Mouse (Mus musculus) kidney, embryonic 16.5 days (tissue): ENCODE results near the gene Fryl. TPM values are rescaled to one million over a fixed set of nuclear protein-coding genes. Genes with fewer than 3 reads are reported as not detected.
A peak's percentile ranks its signal among the peaks of the same experiment; 100 is the strongest.

ENCODE experiments used
- ATAC-seq: fragments of 200-750 bp; cut with Nextera tagmentation; 2 replicates; pipeline ENCODE4 v1.8.0; 2017; ENCODE audit warnings: moderate TSS enrichment; ENCODE audit not compliant: low FRiP score, low TSS enrichment
- H3K27ac ChIP-seq: fragments of 300-500 bp; sonication (generic); 2 replicates; pipeline ENCODE4 v1.5.1; 2014; ENCODE audit warnings: low read length
- H3K27me3 ChIP-seq: fragments of 300-500 bp; sonication (generic); 2 replicates; pipeline ENCODE4 v1.6.1; 2014; ENCODE audit warnings: low read length, control low read depth, mixed read lengths; ENCODE audit not compliant: insufficient read depth
- H3K36me3 ChIP-seq: fragments of 300-500 bp; sonication (generic); 2 replicates; pipeline ENCODE4 v1.6.1; 2014; ENCODE audit warnings: low read length, control low read depth, mixed read lengths; ENCODE audit not compliant: insufficient read depth
- H3K4me1 ChIP-seq: fragments of 300-500 bp; sonication (generic); 2 replicates; pipeline ENCODE4 v1.6.1; 2014; ENCODE audit warnings: low read length, control low read depth, mixed read lengths; ENCODE audit not compliant: insufficient read depth
- H3K4me2 ChIP-seq: fragments of 300-500 bp; sonication (generic); replicated peaks from 2 replicates; pipeline ENCODE4 v1.6.1; 2014; ENCODE audit warnings: low read depth, low read length
- H3K4me3 ChIP-seq: fragments of 300-500 bp; sonication (generic); 2 replicates; pipeline ENCODE4 v1.5.1; 2014; ENCODE audit warnings: mild to moderate bottlenecking, low read length
- H3K9ac ChIP-seq: fragments of 300-500 bp; sonication (generic); replicated peaks from 2 replicates; pipeline ENCODE4 v1.6.1; 2014; ENCODE audit warnings: low read length
- H3K9me3 ChIP-seq: fragments of 300-500 bp; sonication (generic); 2 replicates; pipeline ENCODE4 v1.6.1; 2016; ENCODE audit warnings: low read length, control low read depth
- WGBS: fragments of 180-500 bp; shearing (Covaris S2); extraction: QIAGEN DNeasy Blood & Tissue Kit; methylation state at CpG from one replicate; pipeline ENCODE4 v1.1.7; 2014; 5-methylcytosine and 5-hydroxymethylcytosine counted together
- polyA plus RNA-seq: library from polyadenylated mRNA; unstranded; fragments of >200 nt; fragmentation: Nextera tagmentation; extraction: Ambion mirVana; gene quantifications from 2 replicates; pipeline ENCODE4 v1.2.1, GENCODE M21; 2015

Gene Fryl
- polyA plus RNA-seq, 1 experiment from 2014 or later: 27.9 TPM

DNA sequence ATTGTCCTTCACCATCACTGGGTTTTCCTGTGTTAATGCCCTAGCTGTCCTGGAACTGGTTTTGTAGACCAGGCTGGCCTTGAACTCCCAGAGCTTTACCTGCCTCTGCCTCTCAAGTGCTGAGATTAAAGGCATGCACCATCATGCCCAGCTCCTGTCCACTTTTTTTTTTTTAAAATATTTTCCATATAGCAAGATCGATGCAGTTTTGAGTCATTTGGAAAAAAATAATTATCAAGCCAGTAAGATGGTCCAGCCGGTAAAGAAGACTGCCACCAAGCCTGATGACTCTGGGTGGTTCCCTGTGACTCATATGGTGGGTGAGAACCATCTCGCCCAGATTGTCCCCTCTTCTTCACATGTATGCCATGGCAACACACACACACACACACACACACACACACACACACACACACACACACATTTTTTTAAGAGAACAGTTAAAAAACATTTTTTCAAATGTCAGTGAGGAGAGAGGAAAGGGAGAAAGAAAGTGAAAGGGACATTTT is 29.1 kb upstream of the Fryl start:
- H3K36me3 ChIP-seq: no peaks in the 10 kb centered on the region
- H3K4me1 ChIP-seq: 0 out of 2 replicates have a peak, but pooled peaks cover 2% of the 10 kb centered on the region
- no peak overlapping the region for H3K9ac ChIP-seq
- H3K27me3 ChIP-seq: no peaks in the 10 kb centered on the region
- no peak overlapping the region for H3K27ac ChIP-seq
- 85% methylated on average over 3 of the region's 3 CpGs for WGBS
- H3K4me3 ChIP-seq: no peak overlapping the region
- H3K9me3 ChIP-seq: no peaks in the 10 kb centered on the region
- no peak for ATAC-seq
- H3K4me2 ChIP-seq: no peak overlapping the region

DNA sequence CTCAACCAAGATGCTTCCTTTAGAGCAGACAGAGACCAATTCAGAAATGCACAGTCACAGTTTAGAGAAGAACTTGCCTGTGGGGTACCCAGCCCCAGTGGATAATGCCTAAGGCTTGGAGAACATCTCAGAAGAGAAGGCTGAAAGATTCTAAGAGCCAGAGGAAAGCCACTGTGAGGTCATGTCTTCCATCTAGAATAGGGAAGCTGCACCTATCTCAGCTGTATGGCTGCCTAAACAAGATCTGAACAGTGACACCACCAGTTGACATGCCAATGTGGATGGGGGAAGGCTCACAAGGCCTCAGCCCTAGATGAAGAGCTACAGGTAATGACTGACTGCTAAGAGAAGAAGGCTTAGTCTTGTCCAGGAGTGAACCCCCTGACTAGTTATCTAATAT is 27.6 kb upstream of the Fryl start:
- no peaks in the 10 kb centered on the region for H3K9me3 ChIP-seq
- H3K4me2 ChIP-seq: no peak overlapping the region
- H3K27me3 ChIP-seq: no peaks in the 10 kb centered on the region
- no peak overlapping the region for H3K9ac ChIP-seq
- no peak overlapping the region for H3K4me3 ChIP-seq
- ATAC-seq: no peak
- no peaks in the 10 kb centered on the region for H3K36me3 ChIP-seq
- H3K4me1 ChIP-seq: peaks cover 14% of the 10 kb centered on the region
- H3K27ac ChIP-seq: no peak overlapping the region

DNA sequence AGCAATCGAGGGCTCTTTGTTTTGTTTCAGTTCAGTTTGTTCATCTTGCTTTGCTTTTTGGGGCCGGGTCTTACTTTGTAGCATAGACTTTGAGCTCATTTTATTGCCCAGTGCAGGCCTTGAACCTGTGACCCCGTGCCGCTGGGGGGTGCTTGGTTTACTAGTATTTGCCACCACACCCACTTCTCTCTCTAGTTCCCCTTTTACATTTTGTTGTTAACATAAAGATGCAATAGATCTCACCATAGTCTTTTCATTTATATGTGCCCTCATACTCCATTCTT is 24.1 kb upstream of the Fryl start:
- no peaks in the 10 kb centered on the region for H3K27me3 ChIP-seq
- H3K36me3 ChIP-seq: no peaks in the 10 kb centered on the region
- WGBS: 52% methylated on average over 4 of the region's 4 CpGs
- H3K4me1 ChIP-seq: peaks cover 19% of the 10 kb centered on the region
- H3K4me3 ChIP-seq: no peak overlapping the region
- H3K4me2 ChIP-seq: no peak overlapping the region
- no peak overlapping the region for H3K9ac ChIP-seq
- no peaks in the 10 kb centered on the region for H3K9me3 ChIP-seq
- ATAC-seq: no peak
- no peak overlapping the region for H3K27ac ChIP-seq

DNA sequence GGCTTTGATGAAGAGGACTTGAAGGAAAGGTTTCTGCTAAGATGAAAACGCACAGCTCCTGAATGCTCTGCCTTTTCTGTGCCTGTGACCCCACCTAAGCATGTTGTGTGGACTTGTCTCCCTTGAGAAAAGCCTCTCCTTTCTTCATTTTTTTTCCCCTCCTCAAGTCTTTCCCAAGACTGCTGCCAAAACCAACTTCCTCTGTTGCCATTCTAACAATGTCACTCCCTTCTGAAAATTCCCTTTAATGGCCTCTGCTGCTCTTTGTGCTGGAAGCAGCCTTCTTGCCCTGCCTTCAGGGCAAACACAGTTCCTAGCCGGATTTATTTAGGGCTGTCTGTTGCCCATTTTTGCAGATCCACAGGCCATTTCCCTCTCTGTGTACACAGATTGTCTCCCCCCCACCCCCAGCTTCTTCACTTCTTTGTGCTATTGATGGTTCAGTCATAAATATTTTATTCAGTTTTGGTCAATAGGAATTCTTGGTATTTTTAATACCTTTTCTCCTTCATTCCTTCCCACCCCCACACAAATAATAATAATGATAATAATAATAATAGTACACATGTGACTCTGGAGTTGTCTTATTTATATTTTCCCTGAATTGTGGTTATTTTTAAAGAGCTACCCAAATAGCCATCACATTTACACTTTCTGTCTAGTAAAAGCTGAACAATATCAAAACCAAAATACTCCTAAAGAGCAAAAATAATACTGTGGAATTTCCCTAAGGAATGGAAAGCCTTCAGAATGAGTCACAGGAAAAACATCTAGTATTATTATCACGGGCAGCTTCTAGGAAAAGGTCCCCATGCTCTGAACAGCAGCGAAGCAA is 23.5 kb upstream of the Fryl start:
- no peaks in the 10 kb centered on the region for H3K9me3 ChIP-seq
- no peaks in the 10 kb centered on the region for H3K27me3 ChIP-seq
- H3K27ac ChIP-seq: peak overlapping the region; percentile 35; the same call in 1 of the 2 replicates
- no peaks in the 10 kb centered on the region for H3K36me3 ChIP-seq
- H3K9ac ChIP-seq: 0 out of 2 replicates have a peak overlapping the region, but pooled peaks have one; percentile 38
- 0 out of 2 replicates have a peak overlapping the region, but pooled peaks have one; percentile 33 for H3K4me2 ChIP-seq
- peaks cover 19% of the 10 kb centered on the region for H3K4me1 ChIP-seq
- 36% methylated on average over 4 of the region's 4 CpGs for WGBS
- ATAC-seq: no peak
- no peak overlapping the region for H3K4me3 ChIP-seq

DNA sequence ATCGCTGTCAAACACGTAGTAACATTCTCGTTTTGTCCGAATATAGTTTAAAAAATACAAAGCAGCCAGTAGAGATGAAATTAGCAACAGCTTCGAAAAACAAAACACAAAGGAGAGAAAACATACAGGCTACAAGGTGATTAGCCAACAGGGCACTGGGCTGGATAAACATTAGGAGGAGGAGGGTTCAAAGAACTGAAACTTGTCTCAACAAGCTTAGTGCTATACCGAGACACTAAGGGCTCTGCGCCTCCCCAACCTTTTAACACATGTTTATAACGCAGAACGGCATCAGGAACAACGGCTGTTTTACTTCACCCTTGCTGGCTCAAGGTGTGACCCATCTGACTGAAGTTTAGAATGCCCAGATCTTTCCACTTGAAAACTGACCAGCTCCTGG is 22.8 kb upstream of the Fryl start:
- WGBS: 23% methylated on average over 10 of the region's 10 CpGs
- Histone ChIP-seq H3K4me2 (peak overlapping the region; percentile 33; the same call in 1 of the 2 replicates), H3K27ac (peak overlapping the region; percentile 35), H3K27me3 (no peaks in the 10 kb centered on the region), H3K4me1 (peaks cover 19% of the 10 kb centered on the region), H3K36me3 (no peaks in the 10 kb centered on the region), H3K4me3 (no peak overlapping the region), H3K9ac (peak overlapping the region; percentile 38; the same call in 1 of the 2 replicates), H3K9me3 (no peaks in the 10 kb centered on the region)
- no peak for ATAC-seq

DNA sequence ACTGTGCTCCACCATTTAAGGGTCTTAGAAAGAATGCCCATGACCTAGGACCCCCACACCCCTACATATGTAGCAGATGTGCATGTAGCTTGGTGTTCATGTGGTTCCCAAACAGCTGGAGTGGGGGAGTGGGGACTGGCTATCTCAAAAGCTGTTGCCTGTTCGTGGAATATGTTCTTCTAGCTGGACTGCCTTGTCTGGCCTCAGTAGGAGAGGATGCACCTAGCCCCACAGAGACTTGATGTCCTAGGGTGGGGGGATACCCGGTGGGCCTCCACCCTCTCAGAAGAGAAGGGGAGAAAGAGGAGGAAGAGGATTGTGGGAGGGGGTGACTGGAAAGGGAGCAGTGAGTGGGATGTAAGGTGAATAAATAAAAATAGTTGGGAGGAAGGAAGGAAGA is 18.5 kb upstream of the Fryl start:
- ATAC-seq: no peak
- Histone ChIP-seq H3K9ac (no peak overlapping the region), H3K4me2 (no peak overlapping the region), H3K27me3 (no peaks in the 10 kb centered on the region), H3K9me3 (no peaks in the 10 kb centered on the region), H3K4me3 (no peak overlapping the region), H3K4me1 (peaks cover 14% of the 10 kb centered on the region), H3K36me3 (no peaks in the 10 kb centered on the region), H3K27ac (no peak overlapping the region)
- 79% methylated on average over 2 of the region's 2 CpGs for WGBS

DNA sequence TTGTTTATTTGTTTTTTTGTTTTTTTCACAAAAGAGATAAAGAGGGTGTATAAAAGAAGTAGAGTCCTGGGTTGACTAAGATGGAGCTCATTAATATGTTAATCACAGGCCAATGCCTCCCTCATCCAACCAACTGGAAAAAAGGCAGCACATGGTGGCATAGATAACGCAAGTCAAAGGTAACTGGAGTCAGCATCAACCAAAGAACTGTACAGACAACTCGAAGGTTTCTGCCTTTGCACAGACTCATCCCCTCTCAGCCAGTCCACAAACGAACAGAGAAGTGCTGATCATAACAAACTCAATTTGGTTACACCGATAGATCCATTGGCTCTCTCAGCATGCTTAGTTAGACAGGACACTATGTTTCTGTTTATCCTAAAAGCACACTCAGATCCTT is 16.8 kb upstream of the Fryl start:
- Histone ChIP-seq H3K9me3 (no peaks in the 10 kb centered on the region), H3K4me1 (no peaks in the 10 kb centered on the region), H3K4me2 (no peak overlapping the region), H3K27me3 (no peaks in the 10 kb centered on the region), H3K9ac (no peak overlapping the region), H3K4me3 (no peak overlapping the region), H3K36me3 (no peaks in the 10 kb centered on the region), H3K27ac (no peak overlapping the region)
- WGBS: 66% methylated on average over 4 of the region's 4 CpGs
- no peak for ATAC-seq

DNA sequence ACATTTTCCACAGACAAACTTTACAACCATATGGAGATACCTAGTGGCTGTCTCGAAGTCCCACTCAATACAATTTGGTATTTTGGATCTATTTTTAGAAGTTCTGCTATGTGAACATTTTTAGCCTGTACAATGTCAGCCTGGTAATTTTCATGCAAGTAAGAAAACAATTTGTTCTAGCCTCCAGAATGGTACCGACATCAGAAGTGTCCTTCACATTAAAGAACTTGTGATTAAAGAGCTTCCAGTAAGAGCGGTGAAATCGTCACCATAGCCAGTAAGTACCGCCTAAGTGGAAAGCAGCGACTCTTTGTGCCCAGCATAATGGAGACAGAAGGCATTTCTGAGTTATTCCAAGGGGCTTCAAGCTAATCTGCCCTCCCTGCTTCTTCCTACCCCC is 14.2 kb upstream of the Fryl start:
- Histone ChIP-seq H3K9me3 (no peaks in the 10 kb centered on the region), H3K4me1 (peaks cover 1% of the 10 kb centered on the region; the same call in 1 of the 2 replicates), H3K27ac (no peak overlapping the region), H3K36me3 (no peaks in the 10 kb centered on the region), H3K4me2 (no peak overlapping the region), H3K27me3 (no peaks in the 10 kb centered on the region), H3K4me3 (no peak overlapping the region), H3K9ac (no peak overlapping the region)
- WGBS: 72% methylated on average over 6 of the region's 6 CpGs
- no peak for ATAC-seq

DNA sequence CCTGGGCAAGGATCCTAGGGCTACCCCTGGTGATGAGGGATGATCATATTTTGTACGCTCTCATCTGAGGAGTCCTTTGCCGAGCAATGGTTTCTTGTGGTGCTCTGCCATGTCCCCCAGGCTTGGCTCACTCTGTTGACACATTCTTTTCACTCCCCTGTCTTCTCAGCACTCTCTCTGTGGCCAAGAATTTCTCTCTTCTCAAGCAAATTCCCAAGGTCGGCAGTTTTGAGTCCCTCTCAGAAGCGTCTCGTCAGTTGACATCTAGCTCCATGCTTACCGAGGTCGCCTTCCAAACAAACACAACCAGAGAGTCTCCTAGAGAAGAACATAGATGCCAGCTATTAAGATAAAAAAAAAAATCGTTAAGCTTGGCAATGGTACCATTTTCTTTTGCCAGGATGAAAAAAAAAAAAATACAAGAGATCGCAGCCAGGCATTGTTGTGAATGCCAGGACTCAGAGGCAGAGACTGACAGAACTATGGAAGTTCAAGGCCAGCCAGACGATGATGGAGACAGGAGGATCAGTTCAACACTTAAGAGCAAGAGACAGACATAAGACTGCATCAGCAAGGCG is 12.3 kb upstream of the Fryl start:
- no peaks in the 10 kb centered on the region for H3K9me3 ChIP-seq
- no peaks in the 10 kb centered on the region for H3K27me3 ChIP-seq
- ATAC-seq: no peak
- H3K4me2 ChIP-seq: no peak overlapping the region
- H3K9ac ChIP-seq: no peak overlapping the region
- H3K27ac ChIP-seq: no peak overlapping the region
- no peak overlapping the region for H3K4me3 ChIP-seq
- H3K4me1 ChIP-seq: peaks cover 3% of the 10 kb centered on the region; the same call in 1 of the 2 replicates
- no peaks in the 10 kb centered on the region for H3K36me3 ChIP-seq
- 73% methylated on average over 11 of the region's 11 CpGs for WGBS

DNA sequence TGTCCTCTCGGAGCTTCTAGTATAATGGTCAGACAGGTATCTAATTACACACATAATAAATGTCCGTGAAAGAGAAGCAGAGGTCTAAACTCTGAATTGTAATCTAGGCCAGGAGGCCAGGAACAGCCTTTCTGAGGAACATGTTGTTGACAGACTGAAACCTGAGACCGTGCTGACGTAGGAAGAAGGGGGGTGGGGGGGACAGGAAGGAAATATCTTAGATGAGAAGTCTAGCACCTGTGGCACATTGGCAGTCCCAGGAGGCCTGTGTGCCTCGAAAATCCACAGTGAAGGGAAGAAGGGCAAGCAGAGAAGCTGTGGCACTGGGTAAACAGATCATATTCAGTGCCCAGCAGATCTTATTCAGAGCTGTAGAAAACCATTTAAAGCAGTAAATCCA is 9.0 kb upstream of the Fryl start:
- Histone ChIP-seq H3K4me3 (no peak overlapping the region), H3K9me3 (no peaks in the 10 kb centered on the region), H3K36me3 (no peaks in the 10 kb centered on the region), H3K4me2 (no peak overlapping the region), H3K9ac (no peak overlapping the region), H3K4me1 (peaks cover 3% of the 10 kb centered on the region; the same call in 1 of the 2 replicates), H3K27ac (peak overlapping the region; percentile 58), H3K27me3 (no peaks in the 10 kb centered on the region)
- peak; percentile 77 for ATAC-seq
- WGBS: 9% methylated on average over 5 of the region's 5 CpGs
